Mouse (Mus musculus) kidney, embryonic 14.5 days (tissue): ENCODE results near the gene Fndc3b. TPM values are rescaled to one million over a fixed set of nuclear protein-coding genes. Genes with fewer than 3 reads are reported as not detected.

Experiments used
- ATAC-seq: fragments of 200-750 bp; cut with Nextera tagmentation; 2 replicates; pipeline ENCODE4 v1.8.0; 2017; ENCODE audit warnings: moderate number of reproducible peaks, mild to moderate bottlenecking, moderate TSS enrichment, moderate library complexity; ENCODE audit not compliant: low FRiP score, low TSS enrichment
- H3K27ac ChIP-seq: fragments of 300-500 bp; sonication (generic); 2 replicates; pipeline ENCODE4 v1.5.1; 2014; ENCODE audit warnings: low read depth, mild to moderate bottlenecking, low read length, moderate library complexity, mixed read lengths
- H3K27me3 ChIP-seq: fragments of 300-500 bp; sonication (generic); 2 replicates; pipeline ENCODE4 v1.6.1; 2014; ENCODE audit warnings: mild to moderate bottlenecking, low read length; ENCODE audit not compliant: control insufficient read depth, insufficient read depth
- H3K36me3 ChIP-seq: fragments of 300-500 bp; sonication (generic); 2 replicates; pipeline ENCODE4 v1.6.1; 2014; ENCODE audit warnings: low read length, mixed read lengths; ENCODE audit not compliant: control insufficient read depth, insufficient read depth
- H3K4me1 ChIP-seq: fragments of 300-500 bp; sonication (generic); 2 replicates; pipeline ENCODE4 v1.6.1; 2014; ENCODE audit warnings: low read length, mixed read lengths; ENCODE audit not compliant: control insufficient read depth, insufficient read depth
- H3K4me2 ChIP-seq: fragments of 300-500 bp; sonication (generic); replicated peaks from 2 replicates; pipeline ENCODE4 v1.6.1; 2014; ENCODE audit warnings: low read depth, mild to moderate bottlenecking, low read length
- H3K4me3 ChIP-seq: fragments of 300-500 bp; sonication (generic); 2 replicates; pipeline ENCODE4 v1.5.1; 2014; ENCODE audit warnings: mild to moderate bottlenecking, low read length
- H3K9ac ChIP-seq: fragments of 300-500 bp; sonication (generic); 2 replicates; pipeline ENCODE4 v1.6.1; 2014; ENCODE audit warnings: low read depth, mild to moderate bottlenecking, low read length, moderate library complexity
- H3K9me3 ChIP-seq: fragments of 300-500 bp; sonication (generic); 2 replicates; pipeline ENCODE4 v1.6.1; 2016; ENCODE audit warnings: low read length; ENCODE audit not compliant: control insufficient read depth
- WGBS: fragments of 180-500 bp; shearing (Covaris S2); extraction: QIAGEN DNeasy Blood & Tissue Kit; methylation state at CpG from one replicate; pipeline ENCODE4 v1.1.7; 2014; 5-methylcytosine and 5-hydroxymethylcytosine counted together
- polyA plus RNA-seq: library from polyadenylated mRNA; unstranded; fragments of >200 nt; fragmentation: Nextera tagmentation; extraction: Ambion mirVana; gene quantifications from 2 replicates; pipeline ENCODE4 v1.2.1, GENCODE M21; 2014

Fndc3b gene
- polyA plus RNA-seq, 1 experiment from 2014 or later: 28.7 TPM

DNA sequence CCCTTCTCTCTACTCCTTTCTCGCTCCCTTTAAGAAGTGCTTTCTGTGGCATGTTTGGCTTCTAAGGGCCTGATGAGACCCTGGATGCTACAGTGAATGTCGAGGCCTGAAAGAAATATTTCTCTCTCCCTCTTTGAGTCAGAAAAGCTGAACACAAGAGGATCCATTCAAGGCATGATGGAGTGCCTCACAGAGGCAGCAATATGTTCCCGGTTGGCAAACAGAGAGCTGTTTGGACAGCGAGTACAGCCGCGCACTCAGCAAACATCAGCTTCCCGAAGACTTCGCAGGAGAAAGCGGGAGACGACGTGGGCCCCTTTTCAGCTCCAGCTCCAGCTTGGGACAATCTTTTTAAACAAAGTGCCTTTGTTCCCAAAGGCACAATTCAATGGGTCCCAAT lies 137.6 kb downstream of the Fndc3b start:
- Histone ChIP-seq H3K27ac (no peak overlapping the region), H3K9ac (no peak overlapping the region), H3K4me2 (no peak overlapping the region), H3K9me3 (no peaks in the 10 kb centered on the region), H3K36me3 (0 out of 2 replicates have a peak, but pooled peaks cover 2% of the 10 kb centered on the region), H3K4me3 (no peak overlapping the region), H3K4me1 (no peaks in the 10 kb centered on the region), H3K27me3 (no peaks in the 10 kb centered on the region)
- WGBS: 72% methylated on average over 11 of the region's 11 CpGs
- ATAC-seq: no peak

GRCm38 (mm10) chr3:27572305-27572704 lies 138.8 kb downstream of the Fndc3b start:
- WGBS: 49% methylated on average over 6 of the region's 6 CpGs
- H3K27ac ChIP-seq: no peak overlapping the region
- H3K27me3 ChIP-seq: no peaks in the 10 kb centered on the region
- no peak overlapping the region for H3K4me3 ChIP-seq
- no peak for ATAC-seq
- H3K36me3 ChIP-seq: 0 out of 2 replicates have a peak, but pooled peaks cover 2% of the 10 kb centered on the region
- H3K9me3 ChIP-seq: no peaks in the 10 kb centered on the region
- H3K4me2 ChIP-seq: no peak overlapping the region
- H3K9ac ChIP-seq: no peak overlapping the region
- H3K4me1 ChIP-seq: no peaks in the 10 kb centered on the region

DNA sequence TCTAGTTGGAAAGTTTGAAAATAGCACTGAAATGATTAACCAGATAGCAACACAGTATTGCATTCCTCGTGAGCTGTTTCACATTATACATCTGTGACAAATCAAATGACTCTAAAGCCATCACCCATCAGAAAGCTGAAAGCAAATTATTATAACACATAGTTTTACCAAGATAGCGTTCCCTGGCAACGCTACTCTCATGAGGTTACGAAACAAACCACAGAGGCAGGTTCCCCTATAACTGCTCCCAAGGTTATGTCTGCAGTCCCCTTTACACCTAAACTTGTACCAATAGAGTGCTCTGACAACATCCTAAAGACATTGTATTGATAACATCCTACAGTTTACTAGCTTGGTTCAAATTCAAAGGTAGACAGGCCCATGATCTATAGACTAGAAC lies 145.8 kb downstream of the Fndc3b start:
- no peak for ATAC-seq
- H3K4me1 ChIP-seq: no peaks in the 10 kb centered on the region
- no peak overlapping the region for H3K4me2 ChIP-seq
- H3K9ac ChIP-seq: no peak overlapping the region
- H3K27me3 ChIP-seq: no peaks in the 10 kb centered on the region
- H3K4me3 ChIP-seq: no peak overlapping the region
- H3K27ac ChIP-seq: no peak overlapping the region
- H3K9me3 ChIP-seq: no peaks in the 10 kb centered on the region
- WGBS: 87% methylated on average over 4 of the region's 4 CpGs
- H3K36me3 ChIP-seq: no peaks in the 10 kb centered on the region

GRCm38 (mm10) chr3:27563047-27563624 lies 148.0 kb downstream of the Fndc3b start:
- 73% methylated on average over 5 of the region's 5 CpGs for WGBS
- H3K9me3 ChIP-seq: no peaks in the 10 kb centered on the region

DNA sequence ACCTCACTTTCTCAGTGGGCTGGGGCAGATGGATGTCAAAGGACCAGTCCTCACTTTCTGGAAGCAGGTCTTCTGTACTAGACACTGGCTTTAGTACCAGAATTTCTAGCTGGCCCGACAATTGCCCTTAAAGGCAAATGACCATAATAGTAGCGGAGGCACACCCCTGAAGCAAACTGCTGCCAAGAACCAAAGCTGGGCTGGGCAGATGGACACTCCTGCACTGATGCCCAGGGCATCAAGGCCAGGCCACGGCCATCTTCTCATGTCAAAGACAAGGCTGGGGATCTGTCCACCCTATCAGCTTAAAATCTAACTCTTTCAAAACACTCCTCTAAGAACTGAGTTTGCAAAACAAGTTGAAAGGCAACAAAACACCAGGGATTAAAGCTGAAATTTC lies 148.6 kb downstream of the Fndc3b start:
- Histone ChIP-seq H3K27me3 (no peaks in the 10 kb centered on the region), H3K9me3 (no peaks in the 10 kb centered on the region), H3K4me1 (peaks cover 8% of the 10 kb centered on the region), H3K4me2 (no peak overlapping the region), H3K9ac (no peak overlapping the region), H3K36me3 (no peaks in the 10 kb centered on the region), H3K27ac (no peak overlapping the region), H3K4me3 (no peak overlapping the region)
- no peak for ATAC-seq
- 75% methylated on average over 3 of the region's 3 CpGs for WGBS

More at GRCm38 (mm10) chr3:27563047-27563624, 148.0 kb downstream of the Fndc3b start:
- Histone ChIP-seq H3K27me3 (no peaks in the 10 kb centered on the region), H3K4me2 (no peak overlapping the region), H3K36me3 (no peaks in the 10 kb centered on the region), H3K4me1 (peaks cover 7% of the 10 kb centered on the region; the same call in 1 of the 2 replicates), H3K9ac (no peak overlapping the region), H3K27ac (no peak overlapping the region), H3K4me3 (no peak overlapping the region)
- no peak for ATAC-seq

DNA sequence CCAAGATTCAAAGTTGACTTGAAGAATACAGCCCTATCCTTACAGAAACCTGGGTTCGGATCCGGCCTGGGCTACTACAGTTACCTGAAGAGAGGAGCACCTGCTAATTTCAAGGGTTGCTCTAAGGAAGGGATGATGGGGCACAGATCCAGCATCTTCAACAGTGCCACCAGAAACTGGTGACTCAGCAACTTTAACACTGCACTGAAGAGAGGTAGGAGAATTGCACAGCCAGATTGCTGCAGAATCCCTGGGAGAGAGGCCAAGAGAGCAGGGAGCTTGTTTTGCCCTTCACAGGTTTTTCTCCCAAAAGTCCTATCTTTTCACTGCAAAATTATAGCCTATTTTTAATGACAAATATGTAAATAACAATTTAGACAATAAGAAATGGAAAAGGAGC lies 149.2 kb downstream of the Fndc3b start:
- WGBS: 100% methylated on average over 2 of the region's 2 CpGs

GRCm38 (mm10) chr3:27559316-27559715 lies 151.8 kb downstream of the Fndc3b start:
- no peaks in the 10 kb centered on the region for H3K27me3 ChIP-seq
- peaks cover 8% of the 10 kb centered on the region for H3K36me3 ChIP-seq
- no peak overlapping the region for H3K4me3 ChIP-seq
- no peaks in the 10 kb centered on the region for H3K9me3 ChIP-seq
- peaks cover 10% of the 10 kb centered on the region for H3K4me1 ChIP-seq
- no peak for ATAC-seq
- no peak overlapping the region for H3K4me2 ChIP-seq
- no peak overlapping the region for H3K9ac ChIP-seq
- H3K27ac ChIP-seq: no peak overlapping the region
- 74% methylated on average over 4 of the region's 4 CpGs for WGBS

More for the DNA sequence above, 149.2 kb downstream of the Fndc3b start:
- no peaks in the 10 kb centered on the region for H3K27me3 ChIP-seq
- ATAC-seq: no peak
- peaks cover 10% of the 10 kb centered on the region for H3K4me1 ChIP-seq
- no peaks in the 10 kb centered on the region for H3K9me3 ChIP-seq
- H3K9ac ChIP-seq: no peak overlapping the region
- no peak overlapping the region for H3K27ac ChIP-seq
- H3K4me2 ChIP-seq: no peak overlapping the region
- no peaks in the 10 kb centered on the region for H3K36me3 ChIP-seq
- no peak overlapping the region for H3K4me3 ChIP-seq

DNA sequence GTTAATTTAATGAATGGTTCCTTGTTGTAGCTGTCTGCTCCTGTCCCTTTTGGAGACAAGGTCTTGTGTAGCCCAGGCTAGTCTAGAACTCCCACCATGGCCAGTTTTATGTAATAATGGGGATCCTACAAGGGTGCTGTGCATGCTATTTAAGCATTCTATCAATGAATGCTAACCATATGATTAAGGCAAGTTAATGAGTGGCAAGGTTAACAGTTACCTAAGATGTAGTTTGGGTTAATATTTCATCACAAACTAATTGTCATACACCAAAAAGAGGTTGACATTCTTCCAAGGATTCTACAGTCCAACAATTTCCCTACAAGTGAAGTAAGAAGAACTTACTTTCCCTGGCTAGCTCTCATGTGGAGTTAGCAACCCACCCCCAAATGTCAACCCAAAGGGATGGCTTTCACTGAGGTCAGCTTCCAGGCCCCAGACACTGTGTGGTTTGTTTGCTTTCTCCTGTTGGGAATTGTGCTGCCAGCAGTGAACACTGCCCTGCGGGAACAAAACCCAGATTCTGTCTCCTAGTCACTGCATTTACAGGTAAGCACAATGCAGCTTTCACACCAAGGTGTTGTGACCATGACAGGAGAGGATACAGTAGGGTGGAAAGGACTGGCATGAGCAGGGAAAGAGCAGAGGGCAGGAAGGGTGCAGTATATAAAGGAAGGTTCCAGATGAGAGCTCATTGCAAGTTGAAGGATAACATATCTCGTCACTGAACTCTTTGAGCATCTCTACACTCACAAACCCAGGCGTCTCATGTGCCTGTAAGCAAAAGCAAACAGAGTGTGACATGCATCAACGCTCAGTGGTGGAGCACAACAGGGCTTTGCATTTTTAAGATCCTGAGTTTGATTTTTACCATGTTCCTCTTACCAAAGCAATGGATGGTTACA lies 153.8 kb downstream of the Fndc3b start:
- Histone ChIP-seq H3K9ac (no peak overlapping the region), H3K27me3 (no peaks in the 10 kb centered on the region), H3K4me1 (peaks cover 16% of the 10 kb centered on the region), H3K9me3 (no peaks in the 10 kb centered on the region), H3K27ac (peak overlapping the region; percentile 78; the same call in 1 of the 2 replicates), H3K36me3 (peaks cover 8% of the 10 kb centered on the region), H3K4me2 (no peak overlapping the region; the same call in 1 of the 2 replicates), H3K4me3 (no peak overlapping the region)
- peak; percentile 60; the same call in 1 of the 2 replicates for ATAC-seq
- WGBS: 50% methylated on average over 4 of the region's 4 CpGs

GRCm38 (mm10) chr3:27555401-27555940 lies 155.6 kb downstream of the Fndc3b start:
- Histone ChIP-seq H3K27ac (0 out of 2 replicates have a peak overlapping the region, but pooled peaks have one; percentile 24), H3K4me2 (no peak overlapping the region), H3K36me3 (peaks cover 8% of the 10 kb centered on the region), H3K9me3 (no peaks in the 10 kb centered on the region), H3K4me3 (no peak overlapping the region), H3K4me1 (peaks cover 16% of the 10 kb centered on the region), H3K9ac (no peak overlapping the region), H3K27me3 (no peaks in the 10 kb centered on the region)
- WGBS: 87% methylated on average over 3 of the region's 3 CpGs
- no peak for ATAC-seq
